21 mouse cellular contexts compared by ENCODE assay signal in genomic region chr4:7913191-7913590, GRCm38 (mm10).
"Had no signal": no experiment of that assay in that cellular context is flagged by ENCODE, and none has a peak within 500 bp of the region (broad histone marks: within the 10 kb centered on the region; RNA-seq: fewer than 3 reads in every experiment).

No protein-coding gene starts in this region.

- DNase-seq: liver, postnatal 0 days; lung, postnatal 14 days; lung, postnatal 36 days; retina, postnatal 1 day; right cerebral cortex, adult 18-20 months; right cerebral cortex, postnatal 25 days; right cerebral cortex, postnatal 4 days; spleen, adult 18-20 months; thymus, adult 2 months; thymus, postnatal 25 days; thymus, postnatal 4 days had no signal

- H3K27ac ChIP-seq: liver, embryonic 15.5 days; lung, embryonic 15.5 days; macrophage; midbrain, embryonic 13.5 days; midbrain, embryonic 15.5 days; neural tube, embryonic 12.5 days; stomach, embryonic 15.5 days; stomach, postnatal 0 days had no signal

- H3K9ac ChIP-seq: liver, embryonic 15.5 days; liver, postnatal 0 days; lung, embryonic 15.5 days; midbrain, embryonic 13.5 days; midbrain, embryonic 15.5 days; neural tube, embryonic 12.5 days; stomach, embryonic 15.5 days had no signal

- H3K4me1 ChIP-seq: liver, embryonic 15.5 days; lung, embryonic 15.5 days; midbrain, embryonic 13.5 days; midbrain, embryonic 15.5 days; neural tube, embryonic 12.5 days; stomach, embryonic 15.5 days had no signal

- H3K27me3 ChIP-seq: liver, embryonic 15.5 days; lung, embryonic 15.5 days; megakaryocyte, embryonic 14.5 days; midbrain, embryonic 13.5 days; midbrain, embryonic 15.5 days; neural tube, embryonic 12.5 days; stomach, embryonic 15.5 days had no signal

- H3K4me2 ChIP-seq: liver, embryonic 15.5 days; lung, embryonic 15.5 days; midbrain, embryonic 11.5 days; midbrain, embryonic 13.5 days; midbrain, embryonic 15.5 days; neural tube, embryonic 12.5 days; stomach, embryonic 15.5 days had no signal

- H3K4me3 ChIP-seq: liver, embryonic 15.5 days; lung, embryonic 15.5 days; megakaryocyte, embryonic 14.5 days; midbrain, embryonic 13.5 days; midbrain, embryonic 15.5 days; neural tube, embryonic 12.5 days; stomach, embryonic 15.5 days had no signal

- H3K9me3 ChIP-seq: liver, embryonic 15.5 days; lung, embryonic 15.5 days; midbrain, embryonic 13.5 days; midbrain, embryonic 15.5 days; neural tube, embryonic 12.5 days; stomach, embryonic 15.5 days had no signal

- H3K36me3 ChIP-seq: liver, embryonic 15.5 days; lung, embryonic 15.5 days; midbrain, embryonic 13.5 days; midbrain, embryonic 15.5 days; neural tube, embryonic 12.5 days; stomach, embryonic 15.5 days had no signal
